Mouse (Mus musculus) forebrain, embryonic 11.5 days (tissue): ENCODE results near the gene Tnks1bp1. TPM values are rescaled to one million over a fixed set of nuclear protein-coding genes. Genes with fewer than 3 reads are reported as not detected.

ENCODE experiments used
- ATAC-seq: fragments of 200-750 bp; cut with Nextera tagmentation; replicated peaks from 2 replicates; pipeline ENCODE4 v1.8.0; 2017; ENCODE audit warnings: moderate TSS enrichment; ENCODE audit not compliant: low FRiP score
- DNase-seq: peaks from one replicate; pipeline ENCODE4 v3.0.0-alpha.2; 2017; ENCODE audit warnings: low spot score
- H3K27ac ChIP-seq: fragments of 300-500 bp; sonication (generic); 2 replicates; pipeline ENCODE4 v1.5.1; 2014; ENCODE audit warnings: low read depth, low read length
- H3K27me3 ChIP-seq: fragments of 300-500 bp; sonication (generic); 2 replicates; pipeline ENCODE4 v1.6.1; 2014; ENCODE audit warnings: mild to moderate bottlenecking, low read length, mixed read lengths; ENCODE audit not compliant: control insufficient read depth, insufficient read depth
- H3K36me3 ChIP-seq: fragments of 300-500 bp; sonication (generic); 2 replicates; pipeline ENCODE4 v1.6.1; 2014; ENCODE audit warnings: mild to moderate bottlenecking, low read length, moderate library complexity, mixed read lengths; ENCODE audit not compliant: control insufficient read depth, insufficient read depth
- H3K4me1 ChIP-seq: fragments of 300-500 bp; sonication (generic); replicated peaks from 2 replicates; pipeline ENCODE4 v1.6.1; 2014; ENCODE audit warnings: low read length, mixed read lengths; ENCODE audit not compliant: control insufficient read depth, insufficient read depth
- H3K4me2 ChIP-seq: fragments of 300-500 bp; sonication (generic); 2 replicates; pipeline ENCODE4 v1.6.1; 2014; ENCODE audit warnings: low read depth, mild to moderate bottlenecking, low read length, moderate library complexity, mixed read lengths; ENCODE audit not compliant: severe bottlenecking
- H3K4me3 ChIP-seq: fragments of 300-500 bp; sonication (generic); 2 replicates; pipeline ENCODE4 v1.5.1; 2014; ENCODE audit warnings: low read depth, low read length
- H3K9ac ChIP-seq: fragments of 300-500 bp; sonication (generic); 2 replicates; pipeline ENCODE4 v1.6.1; 2014; ENCODE audit warnings: low read length
- H3K9me3 ChIP-seq: fragments of 300-500 bp; sonication (generic); 2 replicates; pipeline ENCODE4 v1.6.1; 2016; ENCODE audit warnings: low read length, mixed read lengths; ENCODE audit not compliant: control insufficient read depth
- WGBS: fragments of 180-500 bp; shearing (Covaris S2); extraction: QIAGEN DNeasy Blood & Tissue Kit; methylation state at CpG from one replicate; pipeline ENCODE4 v1.1.7; 2014; 5-methylcytosine and 5-hydroxymethylcytosine counted together
- polyA plus RNA-seq: library from polyadenylated mRNA; unstranded; fragments of >200 nt; fragmentation: Nextera tagmentation; extraction: Ambion mirVana; gene quantifications from 2 replicates; pipeline ENCODE4 v1.2.1, GENCODE M21; 2014

Gene Tnks1bp1
- polyA plus RNA-seq, 1 experiment from 2014 or later, result 10.2 TPM

- Histone ChIP-seq H3K27me3 (no peaks in the 10 kb centered on the region), H3K4me2 (peak overlapping the region; percentile 19; the same call in 1 of the 2 replicates), H3K9ac (no peak overlapping the region; the same call in 1 of the 2 replicates), H3K36me3 (peaks cover 4% of the 10 kb centered on the region; the same call in 1 of the 2 replicates), H3K27ac (no peak overlapping the region), H3K4me1 (no peaks in the 10 kb centered on the region; the same call in 1 of the 2 replicates), H3K9me3 (no peaks in the 10 kb centered on the region), H3K4me3 (no peak overlapping the region)
- 48% methylated on average over 10 of the region's 10 CpGs for WGBS
- DNase-seq (no peak), ATAC-seq (no peak; the same call in 1 of the 2 replicates)
Observed at GRCm38 (mm10) chr2:85061107-85061541, 13.3 kb downstream of the Tnks1bp1 start.

- Histone ChIP-seq H3K36me3 (no peaks in the 10 kb centered on the region; the same call in 1 of the 2 replicates), H3K9me3 (no peaks in the 10 kb centered on the region), H3K4me3 (no peak overlapping the region), H3K4me1 (no peaks in the 10 kb centered on the region; the same call in 1 of the 2 replicates), H3K27ac (no peak overlapping the region), H3K4me2 (no peak overlapping the region), H3K27me3 (no peaks in the 10 kb centered on the region), H3K9ac (no peak overlapping the region)
- DNase-seq (no peak), ATAC-seq (no peak)
- WGBS, result 92% methylated on average over 12 of the region's 12 CpGs
Observed at GRCm38 (mm10) chr2:85065141-85065875, 17.5 kb downstream of the Tnks1bp1 start.

DNA sequence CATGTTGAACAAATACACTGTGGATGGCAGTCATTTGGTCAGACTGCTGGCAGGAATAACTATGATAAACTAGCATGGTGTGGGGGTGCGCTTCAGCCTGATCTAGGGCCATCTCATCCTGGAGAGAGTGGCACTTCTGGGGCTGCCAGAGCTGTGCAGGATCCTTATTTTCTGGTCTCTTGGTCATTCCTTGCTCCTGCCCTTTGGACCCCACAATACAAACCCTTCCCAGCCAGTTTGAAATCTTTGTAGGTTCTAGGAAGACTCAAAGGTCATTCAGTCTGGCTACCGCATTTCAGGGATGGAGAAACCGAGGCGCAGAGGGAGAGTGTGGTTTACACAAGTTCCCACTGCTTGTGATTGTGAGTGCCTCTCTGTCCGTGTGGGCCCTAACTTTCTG is 19.1 kb downstream of the Tnks1bp1 start:
- no peak overlapping the region for H3K9ac ChIP-seq
- H3K9me3 ChIP-seq, result no peaks in the 10 kb centered on the region
- no peak for DNase-seq
- WGBS, result 92% methylated on average over 5 of the region's 5 CpGs
- no peaks in the 10 kb centered on the region; the same call in 1 of the 2 replicates for H3K36me3 ChIP-seq
- H3K4me2 ChIP-seq, result no peak overlapping the region
- no peaks in the 10 kb centered on the region for H3K4me1 ChIP-seq
- no peak overlapping the region for H3K27ac ChIP-seq
- no peaks in the 10 kb centered on the region for H3K27me3 ChIP-seq
- ATAC-seq, result no peak
- no peak overlapping the region for H3K4me3 ChIP-seq

DNA sequence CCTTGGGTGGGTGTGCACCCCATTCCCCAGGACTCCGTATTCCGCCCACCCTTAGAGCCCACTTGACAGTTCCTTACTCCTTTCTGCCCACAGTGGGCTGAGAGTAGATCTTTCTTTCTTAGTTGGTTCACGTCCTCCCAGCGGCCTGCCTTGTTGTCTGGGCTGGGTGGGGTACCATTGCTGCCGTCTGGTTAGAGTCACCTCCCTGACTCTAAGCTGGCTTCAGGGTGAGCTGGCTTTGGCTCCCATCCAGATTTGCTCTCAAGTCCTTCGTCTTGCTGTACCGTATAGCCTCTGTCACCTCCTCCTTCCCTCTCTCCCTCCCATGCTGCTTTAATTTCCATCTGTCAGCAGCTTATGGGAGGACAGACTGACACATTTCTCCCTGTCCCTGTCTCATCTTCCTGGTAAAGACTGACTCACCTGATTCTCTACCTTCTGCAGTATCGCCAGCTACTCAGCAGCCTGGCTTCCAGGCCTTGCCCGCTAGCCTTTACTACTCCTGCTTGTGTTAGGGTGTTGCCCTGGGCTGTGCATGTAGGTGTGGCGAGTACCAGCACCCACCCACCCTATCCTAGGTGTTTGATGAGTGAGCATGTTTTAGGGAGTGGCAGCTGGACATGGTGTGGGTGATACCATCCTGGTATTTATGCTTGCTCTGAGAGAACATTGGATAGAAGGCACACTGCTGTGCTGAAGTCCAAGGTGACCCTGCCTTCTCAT is 20.2 kb downstream of the Tnks1bp1 start:
- 88% methylated on average over 10 of the region's 10 CpGs for WGBS
- DNase-seq, result no peak
- H3K36me3 ChIP-seq, result no peaks in the 10 kb centered on the region; the same call in 1 of the 2 replicates

GRCm38 (mm10) chr2:85068626-85069025 is 20.8 kb downstream of the Tnks1bp1 start:
- ATAC-seq, result no peak
- 86% methylated on average over 2 of the region's 2 CpGs for WGBS
- no peak for DNase-seq
- Histone ChIP-seq H3K36me3 (no peaks in the 10 kb centered on the region; the same call in 1 of the 2 replicates), H3K27ac (no peak overlapping the region), H3K27me3 (no peaks in the 10 kb centered on the region), H3K9ac (no peak overlapping the region), H3K9me3 (no peaks in the 10 kb centered on the region), H3K4me3 (no peak overlapping the region), H3K4me1 (no peaks in the 10 kb centered on the region), H3K4me2 (no peak overlapping the region)

More for the DNA sequence above, 20.2 kb downstream of the Tnks1bp1 start:
- no peak for ATAC-seq
- H3K27ac ChIP-seq, result no peak overlapping the region
- H3K27me3 ChIP-seq, result no peaks in the 10 kb centered on the region
- no peak overlapping the region for H3K4me3 ChIP-seq
- H3K9me3 ChIP-seq, result no peaks in the 10 kb centered on the region
- H3K9ac ChIP-seq, result no peak overlapping the region
- no peaks in the 10 kb centered on the region for H3K4me1 ChIP-seq
- no peak overlapping the region for H3K4me2 ChIP-seq

- H3K9me3 ChIP-seq, result no peaks in the 10 kb centered on the region
- H3K27ac ChIP-seq, result no peak overlapping the region
- ATAC-seq (0 out of 2 replicates have a peak, but pooled peaks have one; percentile 13), DNase-seq (no peak)
- no peaks in the 10 kb centered on the region for H3K27me3 ChIP-seq
- H3K4me1 ChIP-seq, result no peaks in the 10 kb centered on the region
- no peak overlapping the region for H3K9ac ChIP-seq
- H3K4me3 ChIP-seq, result no peak overlapping the region
- H3K4me2 ChIP-seq, result no peak overlapping the region
- H3K36me3 ChIP-seq, result no peaks in the 10 kb centered on the region; the same call in 1 of the 2 replicates
- 73% methylated on average over 15 of the region's 15 CpGs for WGBS
Observed at GRCm38 (mm10) chr2:85070086-85070485, 22.3 kb downstream of the Tnks1bp1 start.

- H3K4me2 ChIP-seq, result no peak overlapping the region
- no peak overlapping the region for H3K9ac ChIP-seq
- ATAC-seq (no peak), DNase-seq (no peak)
- no peak overlapping the region for H3K27ac ChIP-seq
- no peaks in the 10 kb centered on the region for H3K4me1 ChIP-seq
- H3K27me3 ChIP-seq, result no peaks in the 10 kb centered on the region
- 91% methylated on average over 5 of the region's 5 CpGs for WGBS
- H3K36me3 ChIP-seq, result no peaks in the 10 kb centered on the region; the same call in 1 of the 2 replicates
- H3K4me3 ChIP-seq, result no peak overlapping the region
- no peaks in the 10 kb centered on the region for H3K9me3 ChIP-seq
Observed at GRCm38 (mm10) chr2:85071921-85072320, 24.1 kb downstream of the Tnks1bp1 start.

DNA sequence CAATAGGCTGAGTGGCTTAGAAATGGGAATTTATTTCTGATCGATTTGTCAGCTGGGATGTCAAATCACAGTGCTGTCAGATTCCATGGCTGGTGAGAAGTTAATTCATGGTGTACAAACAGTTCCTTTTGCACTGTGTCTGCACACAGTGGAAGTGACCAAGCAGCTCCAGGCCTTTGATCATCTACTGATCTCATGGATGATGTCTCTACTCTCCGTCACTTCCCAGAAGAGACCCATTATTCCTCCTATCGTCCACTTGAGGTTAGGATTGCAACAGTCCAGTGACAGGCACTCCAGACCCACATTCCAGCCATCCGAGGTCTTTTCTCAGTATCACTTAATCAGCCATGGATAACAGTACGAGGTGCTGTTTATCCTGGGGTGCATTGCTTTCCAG is 25.9 kb downstream of the Tnks1bp1 start:
- ATAC-seq (no peak), DNase-seq (no peak)
- Histone ChIP-seq H3K4me1 (no peaks in the 10 kb centered on the region), H3K9me3 (no peaks in the 10 kb centered on the region), H3K36me3 (no peaks in the 10 kb centered on the region), H3K9ac (no peak overlapping the region), H3K4me3 (no peak overlapping the region), H3K27ac (no peak overlapping the region), H3K27me3 (no peaks in the 10 kb centered on the region), H3K4me2 (no peak overlapping the region)
- 92% methylated on average over 5 of the region's 5 CpGs for WGBS
